Mouse (Mus musculus) adrenal gland, postnatal 4 days (tissue): ENCODE measurements at regions not wholly inside any gene's neighbourhood (a gene's known extent, or its start where the extent isn't known, plus 50 kb on each side); places are given as distances from the start of the nearest gene placed in this dataset.

Experiments
- DNase-seq, 2 experiments: peaks; one replicate each; pipeline ENCODE4 v3.0.0; 2021 to 2022; ENCODE audit warnings: low spot score in 2 of 2, mixed read lengths in 2 of 2

DNA sequence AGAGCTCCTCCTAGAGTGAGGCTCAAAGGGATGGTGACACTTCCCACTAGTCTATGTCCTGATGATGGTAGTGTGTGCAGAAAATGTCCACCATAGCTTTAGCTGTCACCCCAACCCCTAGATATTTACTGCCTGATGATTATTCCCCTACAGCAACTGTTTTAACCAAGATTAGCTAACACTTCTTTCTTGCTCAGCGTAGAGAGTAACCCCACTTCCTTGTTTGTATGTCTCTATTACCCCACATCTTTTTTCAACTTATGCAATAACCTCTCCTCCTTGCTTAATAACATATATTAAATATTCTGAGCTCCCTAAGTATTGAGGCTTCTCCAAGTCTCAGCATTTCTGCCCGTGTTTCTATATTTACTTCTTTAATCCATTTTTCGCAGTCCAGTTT, 404.2 kb upstream of the Cntn3 start:
- DNase-seq: no peak

DNA sequence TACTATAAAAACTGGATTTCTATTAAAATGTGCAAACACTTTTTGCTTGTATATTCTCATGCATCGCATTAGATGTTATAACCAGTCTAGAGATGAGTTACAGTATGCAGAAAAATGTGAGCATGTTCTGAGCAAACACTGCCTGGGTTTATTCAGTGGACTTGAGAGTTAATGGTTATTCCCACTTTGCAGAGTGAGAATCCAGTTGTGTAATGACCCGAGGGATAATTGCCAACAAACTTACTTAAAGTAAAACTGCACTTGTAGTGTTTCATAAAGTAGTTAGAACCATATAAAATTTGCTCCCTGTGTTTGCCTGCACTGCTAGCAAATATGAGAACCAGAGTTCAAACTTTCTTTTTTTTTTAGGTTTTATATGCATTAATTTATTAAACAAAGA, 450.4 kb upstream of the Cntn3 start:
- no peak for DNase-seq

DNA sequence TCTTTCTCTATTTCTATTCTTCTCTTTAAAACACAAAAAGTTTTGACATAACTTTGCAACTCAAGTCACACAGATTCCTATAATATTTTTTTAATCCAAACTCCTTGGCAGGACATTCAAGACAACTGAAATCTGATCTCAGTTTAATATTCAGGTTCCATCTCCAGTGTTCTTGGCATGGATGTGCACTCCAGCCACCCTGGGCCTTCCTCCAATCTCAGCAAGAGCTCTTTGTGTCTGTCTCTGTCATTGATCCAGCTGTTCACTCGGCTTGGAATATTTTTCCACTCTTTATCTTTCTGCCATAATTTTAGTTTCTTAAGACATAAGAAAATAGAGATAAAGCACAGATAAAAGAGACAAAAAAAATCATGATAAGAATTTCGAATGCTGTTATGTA, 451.1 kb upstream of the Cntn3 start:
- DNase-seq: no peak

GRCm38 (mm10) chr6:103028150-103028549, 455.2 kb upstream of the Cntn3 start:
- DNase-seq: no peak

DNA sequence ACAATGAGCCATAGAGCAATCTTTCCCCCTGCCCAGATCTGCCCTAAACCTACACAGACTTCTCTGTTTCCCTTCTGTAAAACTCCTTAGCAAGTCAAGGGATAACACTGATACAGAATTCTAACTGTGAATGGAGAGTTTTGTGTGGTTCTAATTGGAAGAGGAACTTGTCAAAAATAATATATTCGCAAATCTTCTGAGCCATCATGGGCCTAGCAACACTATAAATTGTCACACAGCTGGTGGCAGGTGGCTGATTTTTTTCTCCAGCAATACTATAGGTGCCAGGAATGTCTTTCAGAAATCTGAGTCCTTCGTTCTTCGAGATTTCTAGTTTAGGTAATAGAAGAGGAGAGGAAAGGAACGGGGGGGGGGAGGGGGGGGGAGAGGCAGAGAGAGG, 460.5 kb upstream of the Cntn3 start:
- DNase-seq: no peak

DNA sequence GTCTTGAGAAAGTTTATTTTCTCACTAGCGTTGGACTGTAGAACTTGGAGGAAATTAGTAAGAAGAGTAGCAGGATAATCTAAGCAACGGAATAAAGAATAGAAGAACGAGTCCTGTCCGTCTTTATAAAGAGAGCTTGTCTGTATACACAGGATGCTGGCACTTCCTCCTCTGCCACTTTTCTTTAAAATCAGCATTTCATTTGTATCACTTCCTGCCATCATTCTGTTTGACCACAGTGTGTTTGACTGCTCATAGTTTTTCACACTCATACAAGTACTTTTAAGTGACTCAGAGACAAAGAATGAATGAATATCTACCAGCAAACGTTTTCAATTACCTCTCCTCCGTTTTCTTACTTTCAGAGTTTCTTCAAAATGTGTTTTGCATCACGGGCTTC, 461.0 kb upstream of the Cntn3 start:
- DNase-seq: no peak

DNA sequence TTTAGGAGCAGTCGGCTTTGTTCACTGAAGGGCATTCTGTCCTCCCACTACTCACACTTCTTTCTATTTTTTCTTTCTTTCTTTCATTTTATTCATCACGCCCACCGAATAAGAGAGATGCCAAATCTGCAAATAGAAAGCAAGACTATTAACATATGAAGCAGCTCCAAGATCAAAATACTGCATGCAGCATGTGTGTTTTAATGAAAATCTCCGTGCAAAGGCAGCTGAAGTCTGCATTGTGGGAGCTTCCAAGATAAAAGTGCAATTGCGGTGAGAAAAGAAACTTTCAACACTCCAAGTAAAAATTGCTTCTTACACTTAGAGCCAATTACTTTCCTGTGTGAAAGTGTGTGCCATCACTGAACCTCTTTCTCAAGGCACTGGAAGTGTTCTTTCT, 449.8 kb upstream of the Chl1 start:
- DNase-seq: no peak

DNA sequence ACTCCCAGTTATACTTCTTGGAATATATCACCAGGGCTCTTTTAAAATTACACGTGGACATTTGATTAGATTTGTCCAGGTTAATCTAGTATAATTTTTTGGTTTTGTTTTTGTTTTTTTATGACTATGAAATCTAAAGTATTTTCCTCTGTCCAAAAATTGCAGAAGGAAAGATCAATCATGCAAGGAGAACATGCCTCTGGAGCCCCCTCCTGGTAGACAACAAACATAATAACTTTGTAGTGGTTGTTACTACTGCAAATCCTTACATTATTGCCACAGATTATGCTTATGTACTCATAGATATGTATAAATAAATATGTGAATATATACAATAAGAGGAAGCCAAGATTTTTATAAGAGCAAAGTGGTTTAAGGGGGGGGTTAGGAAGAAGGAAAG, 404.2 kb upstream of the Chl1 start:
- DNase-seq: no peak

DNA sequence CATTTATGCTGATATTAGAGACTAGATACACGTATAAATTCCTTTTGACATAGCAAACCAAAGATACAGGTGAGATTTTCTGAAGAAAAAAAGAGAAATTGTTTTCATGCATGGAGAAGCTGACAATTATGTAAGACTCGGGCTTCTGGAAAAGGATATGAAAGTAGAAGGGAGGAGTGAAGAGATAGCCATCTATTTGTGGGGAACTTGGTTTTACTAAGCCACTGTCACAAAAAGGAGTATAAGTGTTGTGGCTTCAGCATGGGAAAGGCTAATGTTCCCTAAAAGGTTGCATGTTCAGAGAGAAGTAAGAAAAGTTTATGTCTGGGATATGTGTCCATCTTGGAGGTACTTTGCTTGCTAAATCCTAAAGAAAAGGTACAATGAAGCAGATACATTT, 390.8 kb upstream of the Chl1 start:
- DNase-seq: no peak

GRCm38 (mm10) chr6:103140851-103141250, 369.5 kb upstream of the Chl1 start:
- no peak for DNase-seq

DNA sequence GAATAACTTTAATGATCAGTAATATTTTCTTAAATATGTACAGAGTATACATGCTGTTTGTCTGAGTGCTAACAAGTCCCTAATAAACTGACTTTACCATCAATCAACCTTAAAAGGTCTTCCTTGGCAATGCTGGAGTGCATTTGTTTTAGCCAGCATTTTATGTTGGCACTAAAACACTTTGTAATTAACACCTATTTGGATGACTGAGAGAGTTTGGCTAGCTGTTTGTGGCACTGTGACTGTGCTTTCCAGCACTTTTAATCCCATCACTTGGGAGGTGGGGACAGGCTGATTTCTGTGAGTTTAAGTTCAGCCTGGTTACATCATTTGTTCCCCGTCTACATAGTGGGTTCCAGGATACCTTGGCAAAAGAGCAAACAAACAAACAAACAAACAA, 332.5 kb upstream of the Chl1 start:
- DNase-seq: no peak

- no peak for DNase-seq
These were observed 327.0 kb upstream of the Chl1 start for GRCm38 (mm10) chr6:103183355-103183754.

DNA sequence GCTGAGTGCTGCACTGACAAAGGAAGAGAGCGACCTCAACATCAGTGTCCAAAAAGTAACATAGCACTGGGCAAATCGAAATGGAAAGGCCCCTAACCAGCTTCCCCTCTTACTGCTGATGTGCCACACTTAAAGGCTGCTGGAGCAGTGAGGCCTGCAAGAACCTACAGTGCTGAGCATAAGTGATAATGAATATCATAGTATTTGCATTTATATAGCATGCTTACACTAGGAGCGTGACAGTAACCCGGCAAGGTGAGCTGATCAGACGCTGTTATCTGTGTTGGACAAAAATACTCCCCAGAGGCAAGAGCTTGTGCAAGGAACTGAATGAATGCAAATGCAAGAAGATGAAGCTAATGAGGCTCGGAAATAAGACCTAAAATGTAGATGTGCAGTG, 313.5 kb upstream of the Chl1 start:
- no peak for DNase-seq

GRCm38 (mm10) chr6:103201605-103202004, 308.8 kb upstream of the Chl1 start:
- no peak for DNase-seq

GRCm38 (mm10) chr6:103209202-103209601, 301.2 kb upstream of the Chl1 start:
- peak; percentile 27 to 44 for DNase-seq

DNA sequence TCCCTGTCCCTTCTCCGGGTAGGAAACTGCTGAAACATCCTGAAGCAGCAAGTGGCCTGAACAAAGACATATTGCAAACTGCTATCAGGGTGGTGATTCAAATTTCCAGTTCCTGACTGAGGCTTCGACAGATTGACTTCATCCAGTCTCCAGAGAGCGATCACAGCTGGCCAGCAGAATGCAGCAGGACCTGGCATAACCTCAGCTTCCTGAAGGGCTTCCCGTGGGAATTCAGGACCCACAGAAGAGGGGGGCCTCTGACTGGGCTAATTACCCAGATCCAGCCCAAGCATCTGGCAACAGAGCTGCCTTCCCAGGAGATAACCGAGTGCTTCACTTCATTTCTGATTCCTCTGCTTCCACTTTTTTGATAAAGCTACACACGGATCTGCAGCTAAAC, 297.2 kb upstream of the Chl1 start:
- DNase-seq: no peak

GRCm38 (mm10) chr6:103236896-103237295, 273.5 kb upstream of the Chl1 start:
- DNase-seq: no peak

GRCm38 (mm10) chr6:103268984-103269383, 241.4 kb upstream of the Chl1 start:
- no peak for DNase-seq

DNA sequence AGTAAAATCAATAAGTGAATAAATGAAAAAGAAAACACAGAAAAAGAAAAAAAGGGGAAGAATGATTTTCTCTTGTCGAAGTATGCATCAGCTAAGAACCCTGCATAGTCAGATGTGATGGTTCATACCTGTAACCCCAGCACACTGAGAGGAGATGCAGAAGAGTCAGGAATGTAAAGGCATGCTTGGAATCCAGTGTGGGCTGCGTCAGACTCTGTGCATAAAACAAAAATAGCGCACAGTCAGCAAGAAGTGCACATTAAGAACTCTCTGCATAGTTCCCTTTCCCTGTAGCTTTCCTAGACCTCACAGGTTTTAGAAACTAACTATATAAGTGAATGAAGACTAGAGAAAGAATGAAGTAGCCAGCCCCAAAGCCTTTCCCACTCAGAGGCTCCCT, 238.2 kb upstream of the Chl1 start:
- no peak for DNase-seq

DNA sequence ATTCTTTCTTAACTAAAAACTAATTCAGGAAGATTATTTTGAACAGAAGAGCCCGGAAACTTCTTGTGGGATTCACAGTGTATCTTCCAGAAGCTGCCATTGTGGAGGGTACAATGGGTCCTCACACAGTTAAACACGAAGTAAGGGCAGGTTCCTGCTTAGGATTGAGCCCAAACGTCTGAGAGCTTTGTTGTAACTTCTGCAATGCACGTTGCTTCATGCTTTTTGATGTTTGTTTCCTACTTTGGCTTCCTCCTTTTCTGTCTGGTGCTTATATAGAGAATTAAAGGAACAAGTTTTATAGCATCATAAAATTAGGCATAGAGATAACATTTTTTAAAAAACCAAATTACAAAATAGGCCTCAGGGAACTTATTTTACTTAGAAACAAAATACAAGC, 235.3 kb upstream of the Chl1 start:
- DNase-seq: no peak

DNA sequence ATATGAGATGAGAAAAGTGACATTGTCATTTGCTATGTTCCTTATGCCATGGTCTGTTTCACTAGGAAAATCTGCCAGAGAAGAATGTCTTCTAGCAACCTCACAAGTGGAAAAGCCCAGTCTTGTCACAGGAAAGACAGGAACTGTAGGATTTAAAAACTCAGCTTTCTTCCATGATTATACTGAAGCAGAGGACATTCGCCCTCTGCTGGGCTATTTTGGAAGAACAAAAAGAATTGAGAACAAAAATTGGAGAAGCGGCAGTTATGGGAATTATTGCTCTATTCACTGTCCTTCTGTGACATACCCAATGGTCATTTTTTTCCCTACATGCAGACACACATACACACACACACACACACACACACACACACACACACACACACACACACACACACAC, 234.9 kb upstream of the Chl1 start:
- no peak for DNase-seq

GRCm38 (mm10) chr6:103296015-103296414, 214.4 kb upstream of the Chl1 start:
- DNase-seq: no peak

DNA sequence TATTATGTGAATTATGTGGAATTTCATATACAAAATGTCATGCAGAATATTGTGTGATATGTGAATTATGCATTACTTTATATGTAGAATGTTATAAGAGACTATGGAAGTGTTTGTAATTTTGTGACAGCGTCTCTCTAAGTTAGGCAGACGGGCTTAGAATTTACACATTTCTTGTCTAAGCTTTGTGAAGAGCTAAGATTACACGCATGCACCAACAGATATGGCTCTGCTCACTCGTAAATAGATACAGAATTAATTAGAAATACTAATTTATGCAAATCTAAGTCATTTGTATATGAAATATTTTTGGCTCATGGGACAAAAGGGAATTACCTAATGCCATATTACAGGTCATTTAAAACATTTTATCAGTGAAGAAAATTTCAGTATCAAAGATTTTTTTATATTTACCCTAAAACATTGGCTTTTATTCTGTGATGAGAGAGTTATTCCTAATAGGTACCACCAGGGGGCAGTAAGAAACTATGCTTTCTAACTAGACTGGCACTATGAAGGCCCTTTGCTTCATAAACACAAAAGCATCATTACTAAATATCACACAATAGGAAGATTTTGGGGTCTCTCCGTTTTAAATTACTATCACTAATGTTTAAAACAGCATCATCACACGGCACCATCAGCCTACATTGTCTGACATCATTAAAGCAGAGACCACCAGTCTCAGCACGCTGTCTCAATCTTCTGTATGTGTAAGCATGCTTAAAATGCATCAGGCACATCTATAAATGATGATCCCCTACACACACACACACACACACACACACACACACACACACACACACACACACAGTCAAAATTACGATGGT, 203.8 kb upstream of the Chl1 start:
- DNase-seq: no peak

- no peak for DNase-seq
These were observed 203.2 kb upstream of the Chl1 start for GRCm38 (mm10) chr6:103307250-103307580.
